Mouse (Mus musculus) bone marrow macrophage, adult 2 months (primary cell): ENCODE data around the gene Iqsec1. TPM values are rescaled to one million over a fixed set of nuclear protein-coding genes. Genes with fewer than 3 reads are reported as not detected.
A peak's percentile ranks its signal among the peaks of the same experiment; 100 is the strongest.

Experiments
- H3K27ac ChIP-seq: 2 replicates; pipeline ENCODE4 v1.5.1; 2012; ENCODE audit warnings: low read depth, low read length; ENCODE audit not compliant: insufficient read depth
- H3K4me1 ChIP-seq: 2 replicates; pipeline ENCODE4 v1.6.1; 2012; ENCODE audit warnings: low read length; ENCODE audit not compliant: control insufficient read depth, insufficient read depth
- H3K4me3 ChIP-seq: 2 replicates; pipeline ENCODE4 v1.5.1; 2012; ENCODE audit warnings: mild to moderate bottlenecking, low read length, moderate library complexity; ENCODE audit not compliant: insufficient read depth
- CTCF ChIP-seq: IDR thresholded peaks from 2 replicates; pipeline ENCODE4 v1.5.1; 2012; ENCODE audit warnings: low read depth, mild to moderate bottlenecking, low read length, moderate library complexity
- POLR2A ChIP-seq: IDR thresholded peaks from 2 replicates; pipeline ENCODE4 v1.6.1; 2012; ENCODE audit warnings: mild to moderate bottlenecking, low read depth, low read length, borderline replicate concordance
- polyA plus RNA-seq: library from polyadenylated mRNA; stranded (reverse); fragments of >200 nt; gene quantifications from 2 replicates; pipeline ENCODE4 v1.2.4, GENCODE M21; 2012; ENCODE audit not compliant: missing spikeins, insufficient read depth, insufficient read length

Gene Iqsec1
- polyA plus RNA-seq, 1 experiment: 38.2 TPM

GRCm38 (mm10) chr6:90799116-90799515, 189.4 kb downstream of the Iqsec1 start:
- Histone ChIP-seq H3K27ac (no peak overlapping the region), H3K4me1 (peaks cover 11% of the 10 kb centered on the region)
- TF ChIP-seq POLR2A (no peak), CTCF (no peak)

GRCm38 (mm10) chr6:90798201-90798600, 190.3 kb downstream of the Iqsec1 start:
- Histone ChIP-seq H3K4me1 (peaks cover 11% of the 10 kb centered on the region), H3K4me3 (no peak overlapping the region), H3K27ac (no peak overlapping the region)
- TF ChIP-seq POLR2A: no peak
- TF ChIP-seq CTCF: no peak

More at GRCm38 (mm10) chr6:90799116-90799515, 189.4 kb downstream of the Iqsec1 start:
- no peak overlapping the region for H3K4me3 ChIP-seq

GRCm38 (mm10) chr6:90796902-90797596, 191.4 kb downstream of the Iqsec1 start:
- no peak for TF ChIP-seq CTCF
- H3K4me3 ChIP-seq: no peak overlapping the region
- no peak overlapping the region for H3K27ac ChIP-seq
- H3K4me1 ChIP-seq: peaks cover 11% of the 10 kb centered on the region

GRCm38 (mm10) chr6:90790901-90791300, 197.6 kb downstream of the Iqsec1 start:
- TF ChIP-seq CTCF (no peak), POLR2A (no peak)
- peaks cover 33% of the 10 kb centered on the region for H3K4me1 ChIP-seq
- no peak overlapping the region for H3K27ac ChIP-seq
- no peak overlapping the region for H3K4me3 ChIP-seq

DNA sequence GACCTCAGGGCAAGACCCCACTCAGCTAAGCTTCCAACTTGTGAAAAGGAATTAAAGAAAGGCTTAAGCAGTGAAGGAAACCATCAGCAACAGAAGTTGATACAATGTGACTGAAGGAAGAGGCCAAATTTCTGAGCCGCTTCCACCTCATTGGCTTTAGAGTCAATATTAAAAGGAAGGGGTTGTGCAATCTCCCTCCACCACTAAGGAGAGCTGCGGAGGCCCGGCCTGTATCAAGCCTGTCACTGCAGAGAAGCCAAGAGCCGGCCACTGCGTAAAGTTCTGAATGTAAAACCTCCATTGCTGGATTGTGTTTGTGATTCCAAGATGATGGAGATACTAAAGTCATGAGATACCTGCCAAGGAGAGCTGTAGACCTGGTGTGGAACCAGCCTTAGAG, 199.0 kb downstream of the Iqsec1 start:
- Histone ChIP-seq H3K4me3 (no peak overlapping the region), H3K27ac (no peak overlapping the region), H3K4me1 (peaks cover 29% of the 10 kb centered on the region)
- no peak for TF ChIP-seq CTCF
- no peak for TF ChIP-seq POLR2A

DNA sequence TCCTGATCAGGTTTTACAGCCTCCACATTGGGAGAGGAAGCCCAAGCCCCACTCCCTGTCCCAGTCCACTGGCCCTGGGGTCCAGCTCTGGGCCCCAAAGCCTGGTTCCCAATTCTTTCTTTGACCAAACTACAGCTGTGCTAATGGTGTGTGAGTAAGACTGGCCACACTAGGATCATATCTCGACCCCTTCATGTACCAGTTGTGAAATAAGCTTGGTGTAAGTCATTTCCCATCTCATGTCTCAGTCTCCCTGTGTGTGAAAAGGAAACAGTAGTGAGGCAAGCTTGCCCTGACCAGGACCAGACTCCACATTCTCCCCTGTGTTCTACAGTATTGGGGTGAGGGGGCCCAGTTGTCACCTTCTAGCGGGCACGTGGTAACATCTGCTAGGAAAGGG, 200.9 kb downstream of the Iqsec1 start:
- Histone ChIP-seq H3K4me1 (peaks cover 28% of the 10 kb centered on the region), H3K4me3 (no peak overlapping the region), H3K27ac (0 out of 2 replicates have a peak overlapping the region, but pooled peaks have one; percentile 21)
- TF ChIP-seq CTCF: no peak
- no peak for TF ChIP-seq POLR2A

DNA sequence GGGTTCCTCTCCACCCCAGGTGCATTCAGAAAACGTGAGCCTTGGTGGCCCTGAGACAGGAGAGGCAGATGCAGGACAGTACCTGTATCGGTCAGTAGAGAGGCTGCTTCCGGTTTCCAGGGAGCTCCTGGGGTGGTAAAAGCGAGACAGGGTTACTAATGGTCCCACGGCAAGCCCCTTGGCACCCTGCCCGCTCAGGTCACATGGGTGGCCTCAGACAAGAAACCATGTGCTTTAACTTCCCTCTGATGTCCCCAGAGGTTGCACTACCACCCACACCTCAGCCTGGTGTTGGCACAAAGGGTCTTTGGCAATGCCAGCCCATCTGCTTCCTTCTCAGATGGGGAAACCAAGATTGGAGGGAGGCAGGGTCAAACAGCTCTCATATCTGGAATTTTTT, 201.4 kb downstream of the Iqsec1 start:
- Histone ChIP-seq H3K4me1 (peaks cover 28% of the 10 kb centered on the region), H3K27ac (0 out of 2 replicates have a peak overlapping the region, but pooled peaks have one; percentile 21), H3K4me3 (no peak overlapping the region)
- TF ChIP-seq CTCF: no peak
- no peak for TF ChIP-seq POLR2A

GRCm38 (mm10) chr6:90786589-90786988, 201.9 kb downstream of the Iqsec1 start:
- H3K4me3 ChIP-seq: no peak overlapping the region
- TF ChIP-seq POLR2A (no peak), CTCF (no peak)
- H3K4me1 ChIP-seq: peaks cover 28% of the 10 kb centered on the region
- H3K27ac ChIP-seq: no peak overlapping the region

DNA sequence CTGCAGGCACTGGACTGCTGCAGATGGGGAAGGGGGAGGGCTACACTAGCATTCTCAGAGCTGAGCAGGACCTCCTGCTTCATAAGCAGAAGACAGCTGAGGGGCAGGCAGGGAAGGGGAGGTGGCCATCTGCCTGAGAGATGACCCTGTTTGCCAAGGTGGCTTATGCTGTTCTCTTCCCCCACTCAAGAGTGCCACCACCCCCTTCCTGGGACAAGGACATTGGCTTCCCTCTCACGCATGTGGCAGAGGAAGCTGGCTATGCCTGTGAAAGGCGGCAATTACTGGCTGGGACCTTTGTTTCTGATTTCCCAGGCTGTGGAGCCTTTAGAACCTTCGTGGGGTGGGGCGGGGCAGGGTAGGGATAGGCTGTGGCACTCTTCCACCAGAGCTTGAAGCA, 204.5 kb downstream of the Iqsec1 start:
- no peak overlapping the region for H3K4me3 ChIP-seq
- TF ChIP-seq CTCF (no peak), POLR2A (no peak)
- no peak overlapping the region for H3K27ac ChIP-seq
- H3K4me1 ChIP-seq: peaks cover 15% of the 10 kb centered on the region

GRCm38 (mm10) chr6:90783176-90783575, 205.3 kb downstream of the Iqsec1 start:
- no peak overlapping the region for H3K27ac ChIP-seq
- TF ChIP-seq POLR2A (no peak), CTCF (no peak)
- H3K4me3 ChIP-seq: no peak overlapping the region
- peaks cover 15% of the 10 kb centered on the region for H3K4me1 ChIP-seq
